Comparison of ENCODE assay signal across 18 mouse cellular contexts in genomic region chr6:115730560-115731342, GRCm38 (mm10). TPM values are rescaled to one million over a fixed set of nuclear protein-coding genes. Genes with fewer than 3 reads are reported as not detected.
A peak's percentile ranks its signal among the peaks of the same experiment; 100 is the strongest.
DNase-seq lines count a peak whose midpoint lies in the region; ATAC-seq and TF ChIP-seq lines count a peak whose summit lies in the region.
"Had no signal": no experiment of that assay in that cellular context is flagged by ENCODE, and none has a peak within 500 bp of the region (broad histone marks: within the 10 kb centered on the region; RNA-seq: fewer than 3 reads in every experiment).

No protein-coding gene starts in this region.

- H3K4me2 ChIP-seq in heart, embryonic 16.5 days (ENCODE audit: low read depth, low read length): no peak overlapping the region
- H3K4me2 ChIP-seq in lung, embryonic 15.5 days: peak overlapping the region; percentile 32
- no peak overlapping the region; the same call in 1 of the 2 replicates for H3K4me2 ChIP-seq in embryonic facial prominence, embryonic 11.5 days (ENCODE audit: low read depth, low read length)
- peak overlapping the region; percentile 34 for H3K4me2 ChIP-seq in myocyte (ENCODE audit: low read depth)
- H3K4me2 ChIP-seq: hindbrain, embryonic 14.5 days; liver, embryonic 12.5 days had no signal

- H3K9ac ChIP-seq in heart, embryonic 16.5 days (ENCODE audit: low read length): no peak overlapping the region
- no peak overlapping the region for H3K9ac ChIP-seq in lung, embryonic 15.5 days
- H3K9ac ChIP-seq in embryonic facial prominence, embryonic 11.5 days (replicated peaks; ENCODE audit: low read length): peak overlapping the region; percentile 34
- H3K9ac ChIP-seq: hindbrain, embryonic 14.5 days; liver, embryonic 12.5 days had no signal

- no peak overlapping the region for H3K27ac ChIP-seq in heart, embryonic 16.5 days (ENCODE audit: low read length)
- peak overlapping the region; percentile 37 for H3K27ac ChIP-seq in lung, embryonic 15.5 days
- H3K27ac ChIP-seq in embryonic facial prominence, embryonic 11.5 days (replicated peaks; ENCODE audit: low read depth, low read length): no peak overlapping the region
- H3K27ac ChIP-seq: hindbrain, embryonic 14.5 days; liver, embryonic 12.5 days; midbrain, embryonic 10.5 days had no signal

- no peaks in the 10 kb centered on the region for H3K79me2 ChIP-seq in myocyte (ENCODE audit: control insufficient read depth, insufficient read depth)

- no peak overlapping the region for H3ac ChIP-seq in myocyte (ENCODE audit: control insufficient read depth, insufficient read length)

- ATAC-seq in heart, embryonic 16.5 days (replicated peaks; ENCODE audit: extremely low read depth, insufficient read depth, low FRiP score): 0 out of 2 replicates have a peak, but pooled peaks have one; percentile 32
- no peak for ATAC-seq in lung, embryonic 15.5 days (ENCODE audit: borderline replicate concordance, extremely low read depth, low FRiP score, low TSS enrichment)
- ATAC-seq in embryonic facial prominence, embryonic 11.5 days (replicated peaks; ENCODE audit: insufficient number of reproducible peaks, low FRiP score, low TSS enrichment, low read depth): no peak
- ATAC-seq: forebrain, embryonic 16.5 days; liver, embryonic 12.5 days; Patski had no signal

- no peak for DNase-seq in heart, postnatal 14 days
- DNase-seq in lung, postnatal 14 days: no peak
- peak; percentile 10 for DNase-seq in embryonic facial prominence, embryonic 11.5 days (ENCODE audit: low spot score)
- no peak for DNase-seq in layer of hippocampus, postnatal 25 days (ENCODE audit: extremely low spot score in 1 of 2, low spot score in 1 of 2)
- no peak for DNase-seq in thymus, postnatal 14 days
- DNase-seq: adrenal gland, adult 2 months; cerebellum, postnatal 10 days; gastrocnemius, postnatal 10 days; kidney, adult 8-10 months; layer of hippocampus, postnatal 36 days had no signal

- WGBS in heart, embryonic 16.5 days: 57% methylated on average over 20 of the region's 20 CpGs
- WGBS in lung, embryonic 15.5 days: 34% methylated on average over 20 of the region's 20 CpGs
- WGBS in embryonic facial prominence, embryonic 11.5 days: 57% methylated on average over 20 of the region's 20 CpGs

- peaks cover 12% of the 10 kb centered on the region for H3K9me3 ChIP-seq in heart, embryonic 16.5 days (replicated peaks; ENCODE audit: control insufficient read depth, low read length)
- no peaks in the 10 kb centered on the region for H3K9me3 ChIP-seq in lung, embryonic 15.5 days
- no peaks in the 10 kb centered on the region for H3K9me3 ChIP-seq in embryonic facial prominence, embryonic 11.5 days (replicated peaks; ENCODE audit: control insufficient read depth, low read length)
- H3K9me3 ChIP-seq: liver, embryonic 12.5 days had no signal

- TF ChIP-seq POLR2A in myocyte (IDR thresholded peaks at IDR 0.05; ENCODE audit: insufficient read length, low read depth): no peak

- peaks cover 3% of the 10 kb centered on the region; the same call in 1 of the 2 replicates for H3K4me1 ChIP-seq in heart, embryonic 16.5 days (ENCODE audit: control insufficient read depth, insufficient read depth, low read length)
- peaks cover 11% of the 10 kb centered on the region for H3K4me1 ChIP-seq in lung, embryonic 15.5 days
- no peaks in the 10 kb centered on the region for H3K4me1 ChIP-seq in embryonic facial prominence, embryonic 11.5 days (ENCODE audit: control insufficient read depth, insufficient read depth, low read length)

- H3K36me3 ChIP-seq in heart, embryonic 16.5 days (ENCODE audit: control insufficient read depth, insufficient read depth): 0 out of 2 replicates have a peak, but pooled peaks cover 2% of the 10 kb centered on the region
- no peaks in the 10 kb centered on the region for H3K36me3 ChIP-seq in lung, embryonic 15.5 days
- no peaks in the 10 kb centered on the region for H3K36me3 ChIP-seq in embryonic facial prominence, embryonic 11.5 days (replicated peaks; ENCODE audit: control insufficient read depth, insufficient read depth, low read depth, low read length)
- H3K36me3 ChIP-seq in myocyte (ENCODE audit: control insufficient read depth, insufficient read depth): no peaks in the 10 kb centered on the region
- H3K36me3 ChIP-seq: liver, embryonic 12.5 days; midbrain, embryonic 10.5 days had no signal

- no peaks in the 10 kb centered on the region for H3K27me3 ChIP-seq in heart, embryonic 16.5 days (ENCODE audit: control insufficient read depth, insufficient read depth, low read length)
- no peaks in the 10 kb centered on the region for H3K27me3 ChIP-seq in lung, embryonic 15.5 days
- no peaks in the 10 kb centered on the region for H3K27me3 ChIP-seq in embryonic facial prominence, embryonic 11.5 days (ENCODE audit: control insufficient read depth, insufficient read depth, low read length)
- peaks cover 6% of the 10 kb centered on the region for H3K27me3 ChIP-seq in myocyte (ENCODE audit: control insufficient read depth, insufficient read depth, insufficient read length)
- H3K27me3 ChIP-seq: liver, embryonic 12.5 days; Patski had no signal

- H3K4me3 ChIP-seq in heart, embryonic 16.5 days (ENCODE audit: low read length): no peak overlapping the region
- H3K4me3 ChIP-seq in lung, embryonic 15.5 days: no peak overlapping the region
- no peak overlapping the region for H3K4me3 ChIP-seq in embryonic facial prominence, embryonic 11.5 days (ENCODE audit: low read depth, low read length)
- H3K4me3 ChIP-seq in myocyte: no peak overlapping the region
- H3K4me3 ChIP-seq: liver, embryonic 12.5 days; midbrain, embryonic 10.5 days had no signal

- intact Hi-C loops in heart, postnatal 14 days (cut with DNase I): no loop called here

TF ChIP-seq in myocyte, 11 proteins besides CTCF, POLR2A, EP300 and RAD21:
- TF ChIP-seq POLR2AphosphoS2 (IDR thresholded peaks at IDR 0.05; ENCODE audit: insufficient read length, low read depth) (no peak), REST (IDR thresholded peaks at IDR 0.05; ENCODE audit: insufficient read depth, insufficient read length) (no peak), E2F4 (IDR thresholded peaks at IDR 0.05; ENCODE audit: insufficient read depth) (no peak), TCF12 (IDR thresholded peaks at IDR 0.05; ENCODE audit: insufficient read depth, poor library complexity, severe bottlenecking) (no peak), CEBPB (IDR thresholded peaks at IDR 0.05; ENCODE audit: insufficient read depth, poor library complexity, severe bottlenecking) (no peak), TCF3 (IDR thresholded peaks at IDR 0.05; ENCODE audit: insufficient read length, low read depth) (no peak), MYOG (IDR thresholded peaks at IDR 0.05; ENCODE audit: control insufficient read depth in 1 of 3, insufficient read depth in 1 of 3, insufficient read length in 2 of 3, low read depth in 2 of 3) (no peak), USF1 (IDR thresholded peaks at IDR 0.05; ENCODE audit: low read depth) (no peak), SRF (IDR thresholded peaks at IDR 0.05; ENCODE audit: control insufficient read depth, insufficient read length, low read depth) (no peak), MAX (IDR thresholded peaks at IDR 0.05; ENCODE audit: low read depth) (no peak)

RNA-seq across cellular contexts. Expression of gene Tmem40, which starts 31.5 kb away (rescaled TPM):
- polyA plus RNA-seq in heart, embryonic 16.5 days (2015; fragmentation: Nextera tagmentation; extraction: Ambion mirVana): 1.1 and 1.3 TPM in 2 replicates
- under 1 TPM in 1 of 2 experiments, not detected in 1; 0.36 TPM for total RNA-seq in heart, postnatal 14 days (2021)
- polyA plus RNA-seq in lung, embryonic 15.5 days (2015; fragmentation: Nextera tagmentation; extraction: Ambion mirVana): 2.6 and 3.1 TPM in 2 replicates
- 2.0 and 3.3 TPM in 2 replicates for polyA plus RNA-seq in embryonic facial prominence, embryonic 11.5 days (2014; fragmentation: Nextera tagmentation; extraction: Ambion mirVana)
- 0.37 TPM for polyA plus RNA-seq in myocyte (2012; fragmentation: generic; extraction: Trizol)
- under 1 TPM in 1 of 2 experiments, not detected in 1; 0.62 TPM for total RNA-seq in layer of hippocampus, postnatal 25 days (2021)
- polyA plus RNA-seq: adrenal gland, adult 2 months; Patski had no signal

RNA-seq across cellular contexts. Expression of gene Cand2, which starts 43.6 kb away (rescaled TPM):
- 42.0 and 49.8 TPM in 2 replicates for polyA plus RNA-seq in heart, embryonic 16.5 days (2015; fragmentation: Nextera tagmentation; extraction: Ambion mirVana)
- 10 to 100 TPM; 64.5 to 71.6 TPM for total RNA-seq in heart, postnatal 14 days (2021)
- polyA plus RNA-seq in lung, embryonic 15.5 days (2015; fragmentation: Nextera tagmentation; extraction: Ambion mirVana): 32.0 and 32.1 TPM in 2 replicates
- 36.2 and 39.1 TPM in 2 replicates for polyA plus RNA-seq in embryonic facial prominence, embryonic 11.5 days (2014; fragmentation: Nextera tagmentation; extraction: Ambion mirVana)
- 31.3 TPM for polyA plus RNA-seq in myocyte (2012; fragmentation: generic; extraction: Trizol)
- total RNA-seq in layer of hippocampus, postnatal 25 days (2021): 1 to 10 TPM; 2.7 to 3.8 TPM

RNA-seq across cellular contexts. Expression of gene Raf1, which starts 54.3 kb away (rescaled TPM):
- polyA plus RNA-seq in heart, embryonic 16.5 days (2015; fragmentation: Nextera tagmentation; extraction: Ambion mirVana): 103 and 104 TPM in 2 replicates
- total RNA-seq in heart, postnatal 14 days (2021): 100 to 1,000 TPM; 106 to 112 TPM
- 81.9 and 90.6 TPM in 2 replicates for polyA plus RNA-seq in lung, embryonic 15.5 days (2015; fragmentation: Nextera tagmentation; extraction: Ambion mirVana)
- polyA plus RNA-seq in embryonic facial prominence, embryonic 11.5 days (2014; fragmentation: Nextera tagmentation; extraction: Ambion mirVana): 124 and 131 TPM in 2 replicates
- 81.2 TPM for polyA plus RNA-seq in myocyte (2012; fragmentation: generic; extraction: Trizol)
- total RNA-seq in layer of hippocampus, postnatal 25 days (2021): 100 to 1,000 TPM in 1 of 2 experiments, 10 to 100 TPM in 1; 83.6 to 106 TPM

Comparison
In these comparisons a context has a peak if more than half of its experiments do, and no peak if none do; other contexts are left out.
1. H3K4me2 ChIP-seq: peak in lung, embryonic 15.5 days (single experiment) and myocyte (single experiment); none in heart, embryonic 16.5 days (single experiment) and embryonic facial prominence, embryonic 11.5 days (single experiment).